Mouse (Mus musculus) CH12.LX (cell line): ENCODE measurements at regions not wholly inside any gene's neighbourhood (a gene's known extent, or its start where the extent isn't known, plus 50 kb on each side); places are given as distances from the start of the nearest gene placed in this dataset.

Experiments
- DNase-seq: peaks from one replicate; pipeline ENCODE4 v3.0.0-alpha.2; 2013; ENCODE audit errors: extremely low read depth
- H3K27ac ChIP-seq: 2 replicates; pipeline ENCODE4 v1.5.1; 2012; ENCODE audit warnings: low read depth, mild to moderate bottlenecking, control low read depth, moderate library complexity; ENCODE audit not compliant: insufficient read depth
- H3K27me3 ChIP-seq: replicated peaks from 2 replicates; pipeline ENCODE3; 2012; ENCODE audit warnings: inconsistent platforms
- H3K36me3 ChIP-seq, 2 experiments: replicated peaks in 1 of 2; 2 replicates each; pipeline versions ENCODE3 to v1.6.1; 2012; ENCODE audit warnings: inconsistent platforms in 1 of 2, low read length in 1 of 2, mild to moderate bottlenecking in 1 of 2, mixed read lengths in 1 of 2, moderate library complexity in 1 of 2; ENCODE audit not compliant: control insufficient read depth in 1 of 2, insufficient read depth in 1 of 2
- H3K4me1 ChIP-seq, 2 experiments: 2 replicates each; pipeline ENCODE4 v1.6.1; 2012; ENCODE audit warnings: inconsistent platforms in 1 of 2, moderate library complexity in 1 of 2; ENCODE audit not compliant: insufficient read depth in 2 of 2, control insufficient read depth in 1 of 2
- H3K4me2 ChIP-seq: 2 replicates; pipeline ENCODE4 v1.6.1; 2012; ENCODE audit warnings: low read depth, mild to moderate bottlenecking, control low read depth; ENCODE audit not compliant: poor library complexity, insufficient read depth, severe bottlenecking
- H3K4me3 ChIP-seq, 3 experiments: fragments of 150-350 bp in 1 of 3; sonication (generic) in 1 of 3; replicated peaks in 1 of 3; 2 replicates each; pipeline versions ENCODE3 to v1.5.1; 2011 to 2012; ENCODE audit warnings: low read depth in 2 of 3, low read length in 2 of 3, mild to moderate bottlenecking in 2 of 3, moderate library complexity in 2 of 3, control low read depth in 1 of 3, improper control_type of control experiment in 1 of 3, inconsistent platforms in 1 of 3, mixed read lengths in 1 of 3; ENCODE audit not compliant: poor library complexity in 1 of 3
- H3K79me2 ChIP-seq: replicated peaks from 2 replicates; pipeline ENCODE4 v1.6.1; 2012; ENCODE audit warnings: mild to moderate bottlenecking, moderate library complexity; ENCODE audit not compliant: control insufficient read depth, poor library complexity, insufficient read depth, severe bottlenecking; ENCODE audit errors: extremely low read depth
- H3K9ac ChIP-seq: 2 replicates; pipeline ENCODE4 v1.6.1; 2012; ENCODE audit warnings: low read depth, mild to moderate bottlenecking, control low read depth, moderate library complexity; ENCODE audit not compliant: insufficient read depth
- H3K9me3 ChIP-seq: replicated peaks from 2 replicates; pipeline ENCODE3; 2012; ENCODE audit warnings: low read length, inconsistent platforms, mixed read lengths
- BHLHE40 ChIP-seq: IDR thresholded peaks from 2 replicates; pipeline ENCODE4 v1.6.1; 2011; ENCODE audit warnings: mild to moderate bottlenecking, low read depth, low read length, improper control_type of control experiment
- CHD1 ChIP-seq: IDR thresholded peaks from 2 replicates; pipeline ENCODE4 v1.6.1; 2012; ENCODE audit warnings: low read depth, low read length, improper control_type of control experiment, inconsistent platforms
- CTCF ChIP-seq, 2 experiments: IDR thresholded peaks in 1 of 2; conservative IDR thresholded peaks in 1 of 2; 2 replicates each; pipeline ENCODE4 v1.5.1; 2011 to 2012; ENCODE audit warnings: low read depth in 2 of 2, low read length in 2 of 2, improper control_type of control experiment in 1 of 2, inconsistent platforms in 1 of 2, mild to moderate bottlenecking in 1 of 2, moderate library complexity in 1 of 2
- E2F4 ChIP-seq: IDR thresholded peaks from 2 replicates; pipeline ENCODE4 v1.6.1; 2011; ENCODE audit warnings: low read depth, low read length, improper control_type of control experiment; ENCODE audit not compliant: insufficient replicate concordance
- EP300 ChIP-seq: IDR thresholded peaks from 2 replicates; pipeline ENCODE4 v1.6.1; 2011; ENCODE audit warnings: low read length, improper control_type of control experiment
- ETS1 ChIP-seq: conservative IDR thresholded peaks from 2 replicates; pipeline ENCODE4 v1.6.1; 2012; ENCODE audit warnings: low read depth, mild to moderate bottlenecking, inconsistent platforms, low read length, improper control_type of control experiment, moderate library complexity
- IRF4 ChIP-seq: IDR thresholded peaks from 2 replicates; pipeline ENCODE4 v1.6.1; 2014; ENCODE audit warnings: low read depth, mild to moderate bottlenecking, inconsistent platforms, low read length, improper control_type of control experiment
- JUND ChIP-seq: conservative IDR thresholded peaks from 2 replicates; pipeline ENCODE4 v1.6.1; 2011; ENCODE audit warnings: low read depth, low read length, improper control_type of control experiment
- KAT2A ChIP-seq: IDR thresholded peaks from 2 replicates; pipeline ENCODE4 v1.6.1; 2012; ENCODE audit warnings: low read length, improper control_type of control experiment, inconsistent platforms; ENCODE audit not compliant: insufficient replicate concordance
- MAFK ChIP-seq: IDR thresholded peaks from 2 replicates; pipeline ENCODE4 v1.6.1; 2011; ENCODE audit warnings: low read length, improper control_type of control experiment; ENCODE audit not compliant: insufficient replicate concordance
- MAX ChIP-seq: IDR thresholded peaks from 2 replicates; pipeline ENCODE4 v1.6.1; 2011; ENCODE audit warnings: low read length, improper control_type of control experiment
- MAZ ChIP-seq: IDR thresholded peaks from 2 replicates; pipeline ENCODE4 v1.6.1; 2012; ENCODE audit warnings: low read depth, mild to moderate bottlenecking, inconsistent platforms, low read length, improper control_type of control experiment, moderate library complexity
- MXI1 ChIP-seq: IDR thresholded peaks from 2 replicates; pipeline ENCODE4 v1.6.1; 2011; ENCODE audit warnings: mild to moderate bottlenecking, low read depth, low read length, improper control_type of control experiment
- MYC ChIP-seq: IDR thresholded peaks from 2 replicates; pipeline ENCODE4 v1.6.1; 2011; ENCODE audit warnings: low read depth, mild to moderate bottlenecking, improper control_type of control experiment, low read length
- NELFE ChIP-seq: IDR thresholded peaks from 2 replicates; pipeline ENCODE4 v1.6.1; 2011; ENCODE audit warnings: low read depth, low read length, improper control_type of control experiment
- NRF1 ChIP-seq: IDR thresholded peaks from 2 replicates; pipeline ENCODE4 v1.6.1; 2014; ENCODE audit warnings: low read depth, mild to moderate bottlenecking, inconsistent platforms, low read length, improper control_type of control experiment, moderate library complexity
- PAX5 ChIP-seq: IDR thresholded peaks from 2 replicates; pipeline ENCODE4 v1.6.1; 2012; ENCODE audit warnings: low read length, inconsistent platforms, mixed read lengths
- POLR2A ChIP-seq: IDR thresholded peaks from 2 replicates; pipeline ENCODE4 v1.6.1; 2011; ENCODE audit warnings: low read depth, mild to moderate bottlenecking, improper control_type of control experiment, low read length
- POLR2AphosphoS2 ChIP-seq: IDR thresholded peaks from 2 replicates; pipeline ENCODE4 v1.6.1; 2011; ENCODE audit warnings: low read depth, low read length, improper control_type of control experiment
- RCOR1 ChIP-seq: conservative IDR thresholded peaks from 2 replicates; pipeline ENCODE4 v1.6.1; 2012; ENCODE audit warnings: low read depth, mild to moderate bottlenecking, inconsistent platforms, low read length, improper control_type of control experiment
- SIN3A ChIP-seq: IDR thresholded peaks from 2 replicates; pipeline ENCODE4 v1.6.1; 2012; ENCODE audit warnings: low read length, improper control_type of control experiment, inconsistent platforms
- SMC3 ChIP-seq: IDR thresholded peaks from 2 replicates; pipeline ENCODE4 v1.6.1; 2011; ENCODE audit warnings: low read depth, low read length, improper control_type of control experiment
- ZC3H11A ChIP-seq: IDR thresholded peaks from 2 replicates; pipeline ENCODE4 v1.6.1; 2012; ENCODE audit warnings: low read depth, mild to moderate bottlenecking, inconsistent platforms, low read length, improper control_type of control experiment
- ZKSCAN1 ChIP-seq: IDR thresholded peaks from 2 replicates; pipeline ENCODE4 v1.6.1; 2012; ENCODE audit warnings: low read depth, inconsistent platforms, low read length, improper control_type of control experiment, borderline replicate concordance
- ZMIZ1 ChIP-seq: IDR thresholded peaks from 2 replicates; pipeline ENCODE4 v1.6.1; 2012; ENCODE audit warnings: low read depth, mild to moderate bottlenecking, inconsistent platforms, low read length, improper control_type of control experiment
- ZNF384 ChIP-seq: IDR thresholded peaks from 2 replicates; pipeline ENCODE4 v1.6.1; 2012; ENCODE audit warnings: low read depth, low read length, improper control_type of control experiment, inconsistent platforms
- dilution Hi-C: fragments of 300-500 bp; cut with MboI; formaldehyde crosslinking; loops from 2 replicates; pipeline ENCODE4 v1.14.3; 2020; ENCODE audit warnings: low sequenced_read_pairs; ENCODE audit not compliant: extremely low pct_unique_long_range_greater_than_20kb, extremely low pct_ligation_motif_present
- in situ Hi-C: fragments of 300-500 bp; cut with MboI; formaldehyde crosslinking; loops from 3 replicates; pipeline ENCODE4 v1.14.3; 2019; ENCODE audit warnings: low sequenced_read_pairs, low pct_ligation_motif_present, low pct_unique_long_range_greater_than_20kb, mixed read lengths

DNA sequence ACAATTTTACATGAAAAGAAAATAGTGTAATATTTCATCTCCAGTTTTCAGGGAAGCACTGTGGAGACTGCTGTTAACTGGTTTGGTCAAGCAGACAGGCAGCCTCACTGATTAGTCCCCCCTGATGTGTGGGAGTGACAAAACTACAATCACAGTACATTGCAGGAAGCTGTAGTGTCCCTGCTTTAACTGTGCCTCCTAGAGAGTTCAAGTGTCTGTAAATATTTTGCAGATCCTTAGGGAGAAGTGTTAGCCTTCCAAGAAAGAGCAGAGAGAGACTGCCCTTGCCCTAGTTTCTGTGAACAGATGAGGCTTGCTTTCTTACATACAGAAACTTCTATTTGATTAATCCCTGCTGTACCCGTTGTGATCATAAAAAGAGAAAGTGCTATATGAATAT is 617.2 kb upstream of the Agtr1b start:
- no peaks in the 10 kb centered on the region for H3K9me3 ChIP-seq
- no peaks in the 10 kb centered on the region for H3K4me1 ChIP-seq
- TF ChIP-seq MXI1 (no peak), EP300 (no peak), SMC3 (no peak), MAZ (no peak), ZC3H11A (no peak), JUND (no peak), ZNF384 (no peak), MYC (no peak), MAFK (no peak), RCOR1 (no peak), E2F4 (no peak)
- no peak overlapping the region for H3K27ac ChIP-seq
- no peak overlapping the region for H3K4me3 ChIP-seq
- H3K36me3 ChIP-seq: no peaks in the 10 kb centered on the region
- H3K9ac ChIP-seq: no peak overlapping the region
- no peak overlapping the region for H3K4me2 ChIP-seq
- dilution Hi-C loops: no loop called here
- in situ Hi-C loops: no loop called here
- no peak for DNase-seq
- no peaks in the 10 kb centered on the region for H3K27me3 ChIP-seq
- H3K79me2 ChIP-seq: no peaks in the 10 kb centered on the region

DNA sequence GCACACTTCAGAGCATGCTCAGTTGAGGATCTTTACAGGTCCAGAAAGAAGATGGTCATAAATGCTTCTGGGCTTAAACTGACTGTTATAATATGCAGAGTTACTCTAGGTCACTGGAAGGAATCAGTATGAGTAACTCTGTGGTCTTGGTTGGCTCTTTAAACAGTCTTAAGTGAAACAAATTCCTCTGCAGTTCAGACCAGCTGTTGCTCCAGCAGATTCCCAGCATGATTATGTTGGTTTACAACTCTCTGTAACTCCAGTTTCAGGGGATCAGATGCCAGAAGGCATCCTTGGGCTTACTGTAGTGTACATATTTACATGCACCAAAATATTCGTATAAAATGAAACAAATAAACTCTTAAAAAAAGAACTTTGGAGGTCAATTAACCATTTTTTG is 606.1 kb upstream of the Agtr1b start:
- no peak overlapping the region for H3K4me2 ChIP-seq
- no peaks in the 10 kb centered on the region for H3K79me2 ChIP-seq
- in situ Hi-C loops (no loop called here), dilution Hi-C loops (no loop called here)
- H3K9me3 ChIP-seq: no peaks in the 10 kb centered on the region
- no peaks in the 10 kb centered on the region for H3K36me3 ChIP-seq
- H3K9ac ChIP-seq: no peak overlapping the region
- TF ChIP-seq ETS1 (no peak), POLR2A (no peak), KAT2A (no peak), JUND (no peak), CTCF (conservative IDR thresholded peaks at IDR 0.05 in 1 of 2, IDR thresholded peaks at IDR 0.05 in 1 of 2; ENCODE audit: low read depth in 2 of 2, low read length in 2 of 2) (no peak), BHLHE40 (no peak), CHD1 (no peak), NELFE (no peak), ZMIZ1 (no peak), EP300 (no peak), SIN3A (no peak), MAX (no peak), POLR2AphosphoS2 (no peak), ZKSCAN1 (no peak), MAZ (no peak), IRF4 (no peak), PAX5 (no peak), NRF1 (no peak)
- H3K27me3 ChIP-seq: no peaks in the 10 kb centered on the region
- H3K4me1 ChIP-seq: no peaks in the 10 kb centered on the region
- no peak overlapping the region for H3K4me3 ChIP-seq
- H3K27ac ChIP-seq: no peak overlapping the region
- no peak for DNase-seq
